Mouse (Mus musculus): ENCODE results near the gene Map4k1.
"Not testable (repeated sequence)": the region's sequence is repeated elsewhere in the genome, so short reads cannot be mapped to it uniquely, and the experiment has no call there.

Map4k1 gene

DNA sequence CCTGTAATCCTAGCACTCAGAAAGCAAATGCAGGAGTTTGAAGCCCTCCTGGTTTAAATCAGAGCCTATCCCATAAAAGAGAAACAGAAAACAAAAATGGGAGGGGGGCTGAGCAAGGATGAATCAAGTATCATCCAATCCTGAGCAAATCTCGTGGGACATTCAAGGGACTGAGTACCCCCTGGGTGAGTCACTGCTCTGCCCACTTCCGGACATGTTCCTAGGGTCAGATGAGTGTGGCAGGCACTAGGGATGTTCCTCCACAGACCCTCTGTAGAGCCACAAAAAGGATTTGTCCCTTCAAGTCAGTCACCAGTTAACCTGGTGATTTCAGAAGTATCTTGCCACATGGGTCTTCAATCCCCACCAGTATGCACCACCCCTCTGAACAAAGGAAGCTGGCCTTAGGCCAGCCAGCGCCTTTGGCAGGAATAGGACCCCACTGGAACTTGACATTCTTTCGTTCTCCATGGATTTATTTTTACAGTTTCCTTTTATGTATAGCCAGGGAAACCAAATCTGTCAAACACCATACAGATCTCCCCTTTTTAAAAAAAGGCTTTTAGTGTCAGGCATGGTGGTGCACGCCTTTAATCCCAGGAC, 26.5 kb upstream of the Map4k1 start:
- in situ Hi-C loops (cut with MseI, MboI), result no loop called here

DNA sequence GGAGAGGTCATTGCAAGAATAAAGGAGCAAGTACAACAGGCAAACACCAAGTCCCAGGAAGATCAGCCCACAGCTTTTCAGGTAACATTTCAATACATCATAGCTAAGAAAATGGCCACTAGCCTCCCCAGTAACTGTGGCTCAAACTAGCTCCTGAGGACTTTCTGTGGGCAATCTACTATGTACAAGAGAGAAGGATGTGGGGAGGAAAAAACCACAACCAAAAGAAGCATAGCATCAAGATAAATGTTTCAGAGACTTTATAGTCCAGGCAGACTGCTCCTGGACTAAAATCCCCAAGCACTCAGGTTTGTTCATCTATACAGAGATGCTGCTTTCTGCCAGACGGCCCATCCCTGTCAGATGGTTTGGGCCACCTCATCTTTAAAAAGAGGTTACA, 25.6 kb upstream of the Map4k1 start:
- in situ Hi-C loops (cut with MseI, MboI), result no loop called here

DNA sequence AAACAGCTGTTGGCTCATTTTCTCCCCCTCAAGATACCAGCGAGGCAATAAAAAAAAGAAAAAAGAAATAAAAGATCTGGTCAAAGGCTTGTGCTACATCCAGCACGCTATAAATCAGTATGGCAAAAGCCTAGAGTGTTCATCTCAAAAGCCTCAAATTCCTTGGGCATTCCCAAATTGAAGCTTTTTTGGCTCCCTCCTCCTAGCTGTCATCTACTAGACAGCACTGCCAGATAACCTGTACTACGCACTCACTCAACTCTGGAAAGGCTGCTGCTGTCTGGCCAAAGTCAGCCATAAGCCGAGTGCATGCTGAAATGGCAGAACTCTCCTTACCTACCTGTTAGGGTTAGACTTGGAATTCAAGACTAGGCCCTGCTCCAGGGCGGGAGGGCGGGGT, 24.6 kb upstream of the Map4k1 start:
- in situ Hi-C loops (cut with MseI, MboI), result no loop called here

DNA sequence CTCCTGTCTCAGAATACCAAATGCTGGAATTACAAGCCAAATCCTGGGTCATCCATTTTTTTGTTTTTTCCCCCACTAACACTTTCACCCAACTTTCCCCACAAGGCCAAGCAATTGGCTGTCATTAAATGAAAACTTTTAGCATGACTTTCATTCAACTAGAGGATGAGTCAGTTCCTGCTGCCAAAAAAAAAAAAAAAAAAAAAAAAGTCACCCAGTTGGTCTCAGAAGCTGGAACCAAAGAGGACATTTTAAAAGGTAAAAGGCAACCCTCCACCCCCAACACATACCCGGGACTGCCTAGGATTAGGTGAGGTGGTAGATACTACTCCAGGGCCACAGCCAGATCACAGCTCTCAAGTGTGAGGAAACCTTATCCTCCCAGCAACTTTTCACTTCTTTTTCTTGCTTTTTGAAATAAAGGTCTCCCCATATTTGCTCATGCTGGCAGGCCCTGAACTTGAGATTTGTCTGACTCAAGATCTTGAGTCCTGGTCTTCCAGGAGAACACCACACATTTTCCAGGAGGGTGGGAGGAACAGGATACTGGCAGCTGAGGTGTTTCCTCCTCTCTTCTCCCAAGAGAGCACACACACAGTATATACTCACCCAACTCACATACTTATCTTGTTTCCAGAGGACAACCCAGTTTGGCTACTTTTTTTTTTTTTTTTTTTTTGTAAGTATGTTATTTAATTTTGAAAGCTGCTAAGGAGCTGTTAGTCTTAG, 23.7 kb upstream of the Map4k1 start:
- in situ Hi-C loops (cut with MseI, MboI), result no loop called here

DNA sequence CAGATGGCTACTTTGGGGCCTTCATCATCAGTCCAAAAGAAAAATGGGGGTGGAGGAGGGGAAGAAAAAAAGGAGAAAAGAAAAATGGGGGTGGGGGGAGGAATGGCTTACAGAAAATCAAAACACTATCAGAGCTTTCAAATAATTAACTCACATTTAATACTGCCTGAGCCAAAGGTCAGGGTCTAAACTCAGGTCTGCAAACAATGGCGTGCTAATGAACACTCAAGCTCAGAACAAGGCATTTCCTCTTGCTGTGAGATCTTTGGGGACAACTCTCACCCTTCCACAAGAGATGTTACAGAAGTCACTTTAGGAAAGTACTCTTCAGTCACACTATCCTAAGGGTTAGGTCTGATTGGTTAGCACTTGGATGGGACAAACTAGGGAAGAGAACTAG, 23.1 kb upstream of the Map4k1 start:
- in situ Hi-C loops (cut with MseI, MboI), result no loop called here

DNA sequence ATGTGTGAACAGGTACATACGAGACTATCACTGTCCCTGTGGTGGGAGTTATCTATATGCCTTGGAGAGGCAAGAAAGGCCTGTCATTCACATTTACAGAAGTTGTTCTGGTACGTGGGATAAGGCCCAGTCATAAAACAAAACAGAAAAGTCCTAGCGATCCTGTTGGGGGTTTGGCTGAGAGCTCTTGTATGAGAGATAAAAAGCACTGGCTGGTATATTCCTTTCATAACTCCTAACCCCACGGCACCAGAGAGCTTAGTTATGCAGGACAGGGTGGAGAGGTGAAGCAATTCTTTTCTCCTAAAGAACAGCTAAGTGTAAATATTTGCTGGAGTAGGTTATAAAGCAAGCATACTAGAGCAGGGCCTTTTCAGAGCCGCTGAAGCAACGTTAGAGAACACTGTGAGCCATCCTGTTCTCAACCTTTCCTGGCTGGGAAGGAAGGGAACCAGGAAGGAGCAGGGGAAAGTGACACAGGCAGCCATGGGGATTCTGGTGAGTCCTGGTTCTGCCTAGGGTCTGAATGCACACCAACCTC, 22.3 kb upstream of the Map4k1 start:
- in situ Hi-C loops (cut with MseI, MboI), result no loop called here

DNA sequence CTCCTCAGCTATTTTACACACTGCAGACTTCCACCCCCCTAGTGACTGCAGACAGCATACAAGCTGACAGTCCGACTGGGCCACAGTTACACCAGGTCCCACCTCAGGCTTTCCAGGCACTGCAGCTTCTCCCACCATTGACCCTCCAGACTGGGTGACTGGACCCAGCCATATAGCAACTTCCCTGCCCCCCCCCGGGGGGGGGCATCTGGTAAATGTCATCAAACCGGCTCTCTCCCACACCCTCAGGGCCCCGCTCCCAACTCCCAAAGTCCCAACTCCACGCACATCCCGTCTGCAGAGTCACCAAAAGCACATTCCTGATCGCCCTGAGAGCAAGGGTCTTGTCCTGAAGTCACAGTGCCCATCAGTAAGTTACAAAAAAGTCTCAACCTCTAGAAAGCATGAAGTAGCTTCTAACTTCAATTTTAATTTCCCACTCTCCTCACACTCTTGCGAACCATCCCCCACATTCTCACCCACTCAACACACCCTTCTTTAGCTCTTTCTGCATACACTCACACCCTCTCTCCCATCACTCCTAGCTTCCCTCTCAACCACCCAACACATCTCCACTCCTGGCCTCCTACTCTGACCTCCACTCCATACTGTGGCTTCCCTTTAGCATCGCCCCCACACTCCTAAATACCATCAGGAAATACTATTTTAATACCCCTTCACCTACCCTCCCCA, 21.4 kb upstream of the Map4k1 start:
- in situ Hi-C loops (cut with MseI, MboI), result no loop called here

DNA sequence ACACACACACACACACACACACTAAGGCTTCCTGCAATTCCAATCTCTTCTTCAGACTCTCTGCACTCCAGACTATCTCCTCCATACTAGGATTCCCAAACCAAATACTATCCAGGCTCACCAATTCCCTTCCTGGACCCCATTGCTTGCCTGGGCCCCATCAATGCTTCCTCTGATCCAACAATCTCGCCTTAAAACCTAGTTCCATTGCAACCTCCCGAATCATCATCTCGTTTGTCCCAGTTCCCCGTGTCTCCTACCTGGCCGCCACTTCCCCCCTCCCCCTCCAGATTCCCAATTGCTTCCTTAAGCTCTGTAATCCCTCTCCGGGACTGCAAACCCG, 20.3 kb upstream of the Map4k1 start:
- in situ Hi-C loops (cut with MseI, MboI), result no loop called here

DNA sequence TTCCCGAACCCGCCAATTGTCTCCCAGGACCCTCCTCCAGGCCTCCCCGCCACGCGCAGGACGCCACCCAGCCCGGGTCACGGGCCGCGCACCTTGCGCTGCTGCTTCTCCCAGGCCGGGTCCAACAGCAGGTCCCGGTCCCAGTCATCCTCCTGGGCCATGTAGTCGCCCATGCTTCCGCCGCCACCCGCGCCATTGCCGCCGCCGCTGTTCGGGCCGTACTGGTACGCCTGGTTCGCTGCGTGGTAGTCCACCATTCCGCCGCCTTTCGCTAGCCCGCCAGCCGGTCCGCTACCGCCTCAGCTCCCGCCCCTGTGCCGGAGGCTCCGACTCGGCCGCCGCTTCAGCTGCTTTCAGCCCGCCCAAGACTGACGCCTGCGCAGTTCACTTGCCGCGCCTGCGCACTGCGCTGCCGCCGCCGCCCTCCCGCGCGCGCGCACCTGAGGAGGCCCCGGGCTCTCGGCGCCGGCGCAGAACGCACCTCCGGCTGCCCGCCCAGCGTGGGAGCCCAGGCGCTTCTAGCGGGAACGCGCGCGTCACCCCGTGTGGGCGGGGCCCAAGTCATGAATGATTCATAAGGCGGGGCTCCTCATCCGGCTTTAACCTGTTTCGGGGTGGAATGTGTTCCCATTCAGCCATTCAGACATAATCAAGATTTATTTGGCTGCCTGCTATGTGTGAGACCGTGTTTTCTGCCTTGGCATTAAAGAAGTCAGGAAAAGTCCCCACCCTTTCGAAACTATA, 19.8 kb upstream of the Map4k1 start, which contains the start of gene Actn4:
Gene Actn4, minus strand, starts transcription at position 414 of the 744 bp plus-strand sequence.
- in situ Hi-C loops (cut with MseI, MboI), result no loop called here

DNA sequence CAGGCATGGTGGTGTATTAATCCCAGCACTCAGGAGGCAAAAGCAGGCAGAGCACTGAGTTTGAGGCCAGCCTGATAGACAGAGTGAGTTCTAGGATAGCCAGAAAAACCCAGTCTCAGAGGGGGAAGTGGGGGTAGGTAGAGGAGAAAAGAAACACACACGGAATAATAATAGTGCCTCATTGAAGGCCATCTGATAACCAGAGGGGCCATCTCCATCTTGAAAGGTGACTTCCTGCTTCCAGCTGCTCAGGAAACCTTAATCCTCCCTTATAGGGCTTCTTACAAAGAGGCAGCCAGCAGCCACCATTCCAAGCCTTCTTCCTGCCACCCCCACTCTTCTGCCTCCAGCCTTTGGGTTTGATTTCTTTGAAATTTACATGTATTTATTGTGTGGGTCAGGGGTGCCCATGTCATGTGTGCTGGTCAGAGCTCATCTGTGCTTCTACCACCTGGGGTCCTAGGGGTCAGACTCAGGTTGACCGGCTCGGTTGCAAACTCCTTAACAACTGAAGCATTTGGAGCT, 18.4 kb upstream of the Map4k1 start:
- in situ Hi-C loops (cut with MseI, MboI), result no loop called here

DNA sequence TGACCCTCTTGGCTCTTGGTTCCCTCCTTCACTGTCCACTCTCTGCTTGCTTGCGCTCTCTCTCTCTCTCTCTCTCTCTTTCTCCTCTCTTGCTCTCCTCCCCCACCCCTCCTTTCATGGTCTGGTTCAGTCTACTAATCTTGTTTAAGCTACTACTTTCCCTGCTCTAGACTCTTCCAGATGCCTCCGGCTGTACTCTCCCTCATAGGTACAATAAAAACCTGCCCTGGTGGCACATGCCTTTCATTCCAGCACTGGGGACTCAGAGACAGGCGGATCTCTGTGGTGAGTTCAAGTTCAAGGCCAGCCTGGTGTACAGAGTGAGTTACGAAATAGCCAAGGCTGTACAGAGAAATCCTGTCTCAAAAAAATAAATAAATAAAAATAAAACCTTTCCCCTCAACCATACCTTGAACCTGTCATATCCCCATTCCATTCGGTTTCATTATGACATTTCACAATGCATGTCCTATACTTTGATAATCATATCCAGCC, 16.5 kb upstream of the Map4k1 start:
- in situ Hi-C loops (cut with MseI, MboI), result no loop called here

DNA sequence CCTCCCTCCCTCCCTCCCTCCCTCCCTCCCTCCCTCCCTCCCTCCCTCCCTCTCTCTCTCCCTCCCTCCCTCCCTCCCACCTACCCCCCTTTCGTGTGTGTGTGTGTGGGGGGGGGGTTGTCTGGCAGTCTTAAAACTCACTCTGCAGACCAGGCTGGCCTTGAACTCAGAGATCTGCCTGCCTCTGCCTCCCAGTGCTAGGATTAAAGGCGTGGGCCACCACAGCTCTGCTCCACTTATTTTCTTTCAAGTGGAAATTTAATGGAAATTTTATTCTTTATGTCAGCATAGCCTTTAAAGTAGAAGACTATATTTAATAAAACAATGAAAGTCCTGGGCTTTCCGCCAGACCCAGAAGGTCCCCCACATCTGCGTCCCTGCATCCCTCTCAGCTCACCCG, 15.7 kb upstream of the Map4k1 start:
- in situ Hi-C loops (cut with MseI, MboI), result no loop called here

DNA sequence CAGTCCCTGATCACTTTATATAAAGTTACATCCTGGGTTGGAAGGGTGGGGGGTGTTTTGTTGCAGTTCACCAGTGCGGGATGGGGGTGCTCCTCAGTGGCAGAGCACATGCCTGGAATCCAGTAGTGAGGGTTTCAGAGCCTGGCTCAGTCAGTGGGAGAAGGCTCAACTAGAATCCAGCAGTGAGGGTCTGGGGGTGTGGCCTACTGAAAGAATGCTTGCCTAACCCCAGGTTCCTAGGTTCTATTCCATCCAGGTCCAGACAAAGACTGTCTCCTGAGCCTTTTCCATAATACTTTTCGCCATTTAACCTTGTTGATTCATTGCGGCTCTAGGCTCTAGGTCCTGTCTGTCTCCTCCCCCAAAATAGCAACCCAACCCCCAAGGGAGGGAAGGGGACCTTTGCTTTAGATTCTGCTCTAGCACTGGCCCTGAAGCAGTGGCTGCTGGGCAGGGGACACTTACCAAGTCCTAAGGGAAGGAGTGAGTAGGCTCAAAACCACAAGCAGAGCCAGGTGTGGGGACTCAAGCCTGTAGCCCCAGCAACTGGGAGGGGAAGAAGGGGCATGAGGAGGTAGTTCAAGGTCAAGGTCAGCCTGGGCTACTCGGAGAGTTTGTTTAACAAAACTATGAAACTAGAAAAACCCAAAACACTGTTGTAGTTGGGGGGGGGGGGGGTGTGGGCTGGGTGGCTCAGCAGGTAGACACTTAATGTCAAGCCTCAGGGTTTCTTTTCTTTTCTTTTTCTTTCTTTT, 14.9 kb upstream of the Map4k1 start:
- in situ Hi-C loops (cut with MseI, MboI), result no loop called here

DNA sequence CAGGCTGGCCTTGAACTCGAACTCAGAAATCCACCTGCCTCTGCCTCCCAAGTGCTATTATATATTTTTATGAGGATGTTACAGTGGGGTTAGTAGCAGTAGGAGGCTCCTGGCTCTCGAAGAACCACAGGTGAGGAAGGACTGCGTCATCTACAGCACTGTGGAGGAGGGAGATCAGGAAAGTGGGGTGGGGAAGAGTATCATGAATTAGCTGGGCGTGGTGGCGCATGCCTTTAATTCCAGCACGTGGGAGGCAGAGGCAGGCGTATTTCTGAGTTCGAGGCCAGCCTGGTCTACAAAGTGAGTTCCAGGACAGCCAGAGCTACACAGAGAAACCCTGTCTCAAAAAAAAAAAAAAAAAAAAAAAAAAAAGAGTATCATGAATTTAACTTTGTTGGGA, 13.7 kb upstream of the Map4k1 start:
- in situ Hi-C loops (cut with MseI, MboI), result not testable (repeated sequence)

DNA sequence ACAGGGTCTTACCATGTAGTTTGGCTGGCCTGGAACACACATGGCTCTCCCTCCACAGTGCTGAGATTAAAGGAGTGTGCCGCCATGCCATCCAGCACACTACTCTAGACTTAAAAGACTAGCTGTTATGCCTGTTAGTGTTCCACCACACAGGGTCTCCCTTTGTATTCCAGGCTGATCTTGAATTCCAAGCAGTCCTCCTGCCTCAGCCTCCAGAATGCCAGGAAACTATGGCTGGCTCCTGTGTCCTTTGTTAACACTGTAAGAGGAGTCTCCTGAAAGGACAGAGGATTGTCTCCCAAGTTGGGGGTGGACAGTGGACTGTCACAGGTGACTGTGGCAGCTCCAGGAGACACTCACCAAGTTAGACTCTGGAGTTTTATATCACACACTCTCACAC, 12.6 kb upstream of the Map4k1 start:
- in situ Hi-C loops (cut with MseI, MboI), result no loop called here

DNA sequence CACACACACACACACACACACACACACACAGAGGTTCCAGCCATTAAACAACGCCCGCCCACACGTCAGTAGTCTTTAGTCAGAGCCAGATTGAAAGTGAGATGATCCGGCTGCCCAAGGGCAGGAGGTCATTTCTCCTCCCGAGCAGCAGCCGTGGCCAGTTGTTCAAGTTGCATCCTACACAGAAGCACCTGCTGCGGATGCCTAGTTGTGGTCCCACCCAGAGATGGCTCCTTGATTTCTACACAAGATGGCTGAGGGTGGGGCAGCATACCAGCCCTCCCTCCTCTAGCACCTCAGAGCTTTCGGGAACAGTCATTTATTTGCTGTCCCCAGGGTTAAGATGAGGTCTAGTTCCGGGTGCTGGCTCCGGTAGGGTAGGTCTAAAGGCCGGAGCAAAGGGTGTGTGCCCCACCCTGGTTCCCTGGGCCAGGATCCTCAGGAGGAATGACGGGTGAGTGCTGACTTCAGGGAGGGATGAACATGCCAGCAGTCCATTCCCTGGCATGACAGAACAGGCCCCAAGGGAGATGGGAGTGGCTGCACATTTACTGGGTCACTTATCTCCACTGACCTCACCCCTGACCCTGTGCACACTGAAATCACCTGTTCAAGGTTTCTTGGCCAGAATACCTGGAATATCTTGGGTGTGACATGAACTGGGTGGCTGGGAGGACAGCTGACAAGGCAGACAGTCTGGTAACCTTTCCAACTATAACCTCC, 12.0 kb upstream of the Map4k1 start:
- in situ Hi-C loops (cut with MseI, MboI), result no loop called here

DNA sequence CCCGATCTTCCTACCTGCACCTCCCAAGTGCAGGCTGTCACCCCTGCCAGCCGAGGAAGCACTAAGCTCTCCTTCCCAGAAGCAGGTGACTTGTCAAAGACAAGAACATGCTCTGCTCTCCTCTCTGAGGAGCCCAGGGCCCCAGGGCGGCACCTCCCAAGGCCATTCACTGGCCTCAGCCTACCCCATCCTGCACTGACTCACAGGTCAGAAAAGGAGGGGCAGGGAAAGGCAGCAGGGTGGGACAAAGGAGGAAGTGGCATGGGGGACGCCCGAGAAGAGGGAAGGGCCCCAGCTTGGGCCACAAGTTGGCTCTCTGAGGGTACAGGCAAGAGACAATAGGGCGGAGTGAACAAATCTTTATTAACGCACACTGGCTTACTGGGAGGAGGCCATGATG, 10.8 kb upstream of the Map4k1 start:
- in situ Hi-C loops (cut with MseI, MboI), result no loop called here

DNA sequence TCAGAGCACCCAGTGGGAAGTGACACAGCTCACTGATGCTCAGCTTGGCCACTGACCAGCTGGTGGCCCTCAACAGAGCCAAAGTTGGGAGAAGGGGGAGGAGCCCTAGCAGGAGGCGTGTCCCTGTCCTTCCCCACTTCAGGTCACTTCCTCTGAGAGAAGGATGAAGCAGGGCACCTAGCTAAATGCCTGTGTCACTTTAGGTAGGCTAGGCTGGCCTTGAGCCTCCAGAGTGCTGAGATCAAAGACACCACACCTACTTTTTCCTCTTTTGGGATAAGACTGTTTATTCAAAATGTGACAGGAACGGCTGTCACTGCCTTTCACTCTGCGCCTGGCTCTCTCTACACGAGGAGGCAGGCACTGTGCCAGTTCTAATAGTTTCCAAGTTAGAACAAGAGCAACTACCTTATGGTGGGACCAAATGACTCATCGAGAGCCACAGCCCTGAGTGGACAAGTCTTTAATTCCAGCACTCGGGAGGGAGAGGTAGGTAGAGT, 10.0 kb upstream of the Map4k1 start:
- in situ Hi-C loops (cut with MseI, MboI), result no loop called here

DNA sequence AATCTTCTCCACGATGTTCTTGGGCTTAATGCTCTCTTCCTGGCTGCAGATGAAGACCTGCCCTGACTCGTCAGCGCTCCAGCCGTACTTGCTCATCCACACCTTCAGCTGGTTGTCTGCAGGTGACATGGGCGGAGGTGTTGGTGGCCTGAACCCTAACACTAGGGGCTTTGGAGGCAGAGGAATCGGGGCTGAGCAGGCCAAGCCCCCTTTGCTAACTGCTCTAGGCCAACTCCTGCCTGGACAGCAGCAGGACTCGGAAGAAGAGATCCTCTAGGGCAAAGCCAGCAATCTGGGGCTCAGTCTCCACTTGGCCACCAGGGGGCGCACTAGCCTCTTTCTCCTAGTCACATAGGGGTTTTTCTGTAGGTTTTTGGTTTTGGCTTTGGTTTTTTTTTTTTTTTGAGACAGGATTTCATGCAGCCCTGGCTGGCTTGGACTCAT, 9.3 kb upstream of the Map4k1 start:
- in situ Hi-C loops (cut with MseI, MboI), result no loop called here

DNA sequence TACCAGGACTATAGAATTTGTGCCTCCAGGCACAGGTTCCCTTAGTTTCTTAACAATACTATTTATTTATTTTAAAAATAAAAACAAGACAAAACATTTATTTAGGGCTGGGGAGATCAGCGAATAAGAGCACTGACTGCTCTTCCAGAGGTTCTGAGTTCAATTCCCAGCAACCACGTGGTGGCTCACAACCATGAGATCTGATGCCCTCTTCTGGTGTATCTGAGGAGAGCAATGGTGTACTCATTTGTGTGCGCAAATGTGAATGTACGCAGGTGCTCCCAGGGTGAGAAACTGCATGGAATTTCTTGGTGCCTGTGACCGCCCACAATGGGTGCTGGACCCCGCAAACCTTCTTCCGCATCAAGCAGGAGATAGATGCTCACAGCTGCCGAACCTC, 8.8 kb upstream of the Map4k1 start:
- in situ Hi-C loops (cut with MseI, MboI), result no loop called here
